Mouse (Mus musculus) splenic B cell, adult 2 months (primary cell): ENCODE measurements around the gene Ercc6l2.

Experiments
- DNase-seq: peaks from one replicate; pipeline ENCODE4 v3.0.0-alpha.2; 2011; ENCODE audit warnings: low read depth, low spot score
- H3K27me3 ChIP-seq: 2 replicates; pipeline ENCODE4 v1.6.1; 2012; ENCODE audit warnings: mild to moderate bottlenecking, low read length, moderate library complexity, mixed read lengths; ENCODE audit not compliant: control insufficient read depth, poor library complexity, insufficient read depth, severe bottlenecking
- H3K36me3 ChIP-seq: 2 replicates; pipeline ENCODE4 v1.6.1; 2012; ENCODE audit warnings: mild to moderate bottlenecking, low read length, moderate library complexity, mixed read lengths; ENCODE audit not compliant: control insufficient read depth, poor library complexity, insufficient read depth, severe bottlenecking

Gene Ercc6l2

DNA sequence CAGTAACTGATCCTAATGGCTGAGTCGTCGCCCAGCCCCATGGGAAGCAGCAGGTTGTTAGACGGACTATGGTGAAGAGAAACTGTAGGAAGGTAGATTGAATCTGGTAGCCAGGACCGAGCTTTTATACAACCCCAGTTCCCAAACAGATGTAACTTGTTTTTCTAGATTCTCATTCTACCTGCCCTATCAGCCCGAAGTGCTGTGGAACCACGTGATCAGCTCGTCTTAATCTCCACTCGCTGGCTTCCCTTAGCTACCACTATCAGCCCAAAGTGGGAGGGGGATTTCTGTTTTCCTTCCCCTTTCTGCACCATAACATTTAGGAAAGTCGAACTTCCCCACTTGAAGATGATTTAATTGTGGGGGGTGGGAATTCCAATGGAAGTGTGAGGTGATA lies 121.3 kb downstream of the Ercc6l2 start:
- Histone ChIP-seq H3K36me3 (no peaks in the 10 kb centered on the region), H3K27me3 (no peaks in the 10 kb centered on the region)
- no peak for DNase-seq

DNA sequence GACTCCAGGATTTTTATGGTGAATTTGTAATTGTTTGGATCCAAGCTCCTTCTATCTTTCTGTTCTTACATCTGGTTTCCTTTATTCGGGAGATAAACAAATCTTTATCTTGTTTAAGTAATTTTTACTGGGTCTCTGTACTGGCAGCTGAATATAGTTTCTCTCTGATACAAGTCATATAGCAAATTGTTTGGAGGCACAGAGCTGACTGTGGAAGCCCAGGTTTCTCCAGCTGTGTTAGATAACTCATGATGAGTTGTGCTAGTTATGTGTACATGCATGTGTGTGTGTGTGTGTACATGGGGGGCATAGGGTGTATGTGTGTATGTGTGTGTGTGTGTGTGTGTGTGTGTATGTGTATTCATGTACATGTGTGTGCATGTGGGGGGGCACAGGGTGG lies 125.2 kb downstream of the Ercc6l2 start:
- Histone ChIP-seq H3K27me3 (no peaks in the 10 kb centered on the region), H3K36me3 (no peaks in the 10 kb centered on the region)
- DNase-seq: no peak

DNA sequence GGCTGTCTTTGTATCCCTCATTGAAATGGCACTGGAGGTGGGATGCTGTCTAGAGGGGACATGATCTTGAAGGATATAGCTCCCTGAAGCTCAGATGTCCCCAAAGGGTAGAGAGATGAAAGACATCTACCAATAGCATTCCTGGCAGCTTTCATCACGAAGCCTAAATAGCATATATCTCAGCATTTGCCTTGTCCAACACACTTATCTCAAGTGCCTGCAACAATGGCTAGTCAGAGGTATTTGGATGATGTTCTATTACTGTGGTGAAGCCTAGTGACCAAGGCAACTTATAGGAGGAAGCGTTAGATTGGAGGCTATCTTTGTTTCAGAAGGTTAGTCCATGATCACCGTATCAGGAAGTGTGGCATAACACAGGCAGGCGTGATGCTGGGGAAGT lies 126.1 kb downstream of the Ercc6l2 start:
- no peak for DNase-seq
- Histone ChIP-seq H3K36me3 (no peaks in the 10 kb centered on the region), H3K27me3 (no peaks in the 10 kb centered on the region)

DNA sequence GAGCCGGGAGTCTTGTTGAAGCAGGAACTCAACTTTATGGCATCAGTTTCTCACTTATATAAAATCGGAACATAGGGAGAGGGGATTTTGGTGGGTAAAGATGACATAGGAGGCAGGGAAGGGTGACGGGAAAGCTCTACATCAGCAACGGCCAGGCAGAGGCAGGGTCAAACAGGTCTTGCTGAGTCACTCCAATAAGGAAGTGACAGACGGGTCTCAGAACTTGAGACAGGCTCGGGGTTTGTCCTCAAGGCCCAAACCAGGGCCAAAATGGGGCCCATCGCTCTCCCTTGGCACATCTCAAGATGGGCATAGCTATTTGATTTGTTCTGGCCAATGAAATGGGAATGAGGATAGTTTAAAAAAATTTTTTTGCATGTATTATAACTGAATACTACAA lies 128.6 kb downstream of the Ercc6l2 start:
- H3K27me3 ChIP-seq: no peaks in the 10 kb centered on the region
- DNase-seq: no peak
- H3K36me3 ChIP-seq: no peaks in the 10 kb centered on the region

DNA sequence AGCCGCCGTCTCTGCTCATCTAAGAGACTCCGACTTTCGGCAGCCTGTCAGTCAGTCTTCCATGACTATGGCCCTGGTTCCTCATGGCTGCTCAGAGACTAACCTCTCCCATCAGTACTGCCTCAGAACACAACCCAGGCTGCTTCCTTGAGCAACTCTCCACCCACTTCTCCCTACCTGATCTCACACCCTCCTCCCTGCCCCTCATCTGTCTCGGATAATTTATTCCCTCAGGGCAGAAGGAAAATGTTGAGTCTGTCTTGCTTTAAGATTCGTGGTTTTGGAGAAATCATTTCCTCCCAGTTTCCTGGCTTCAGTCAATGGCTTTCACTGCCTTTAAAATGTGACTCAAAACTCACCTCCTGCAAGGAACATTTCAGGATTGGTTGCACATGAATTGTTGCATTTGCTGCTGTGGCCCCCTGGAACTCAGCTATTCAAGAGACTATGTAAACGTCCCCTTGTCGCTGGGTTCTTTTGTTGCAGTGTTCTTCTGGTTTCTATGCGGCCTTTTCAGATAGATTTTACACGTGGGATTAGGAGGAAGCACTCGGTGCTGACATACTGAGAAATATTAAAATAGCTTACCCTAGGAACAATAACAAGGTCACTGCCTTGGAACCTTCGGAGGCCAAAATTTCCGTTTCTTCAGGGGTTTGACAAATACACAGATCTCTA lies 129.4 kb downstream of the Ercc6l2 start:
- H3K27me3 ChIP-seq: no peaks in the 10 kb centered on the region; the same call in 1 of the 2 replicates
- DNase-seq: no peak
- H3K36me3 ChIP-seq: no peaks in the 10 kb centered on the region
